Mouse (Mus musculus): Measurements from ENCODE around the gene Neo1.

DNA sequence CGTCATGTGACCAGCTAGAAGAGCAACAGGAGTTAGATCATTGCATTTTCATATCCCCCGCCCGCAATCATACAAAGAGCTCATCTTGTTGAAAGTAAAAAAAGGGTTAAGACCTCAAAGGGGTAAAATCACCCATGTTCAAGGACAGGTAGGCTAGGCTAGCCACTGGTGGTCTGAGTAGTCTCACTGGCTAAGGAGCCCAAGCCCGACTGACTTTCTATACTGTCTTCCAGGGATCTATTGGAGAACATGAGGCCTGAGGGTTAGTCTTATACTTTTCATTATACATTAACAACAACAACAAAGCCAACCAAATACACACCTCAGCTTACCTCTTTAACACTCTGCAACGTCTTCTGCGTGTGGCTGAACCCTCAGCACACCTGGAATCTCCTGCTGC, 160.8 kb downstream of the Neo1 start:
- TF ChIP-seq CTCF (IDR thresholded peaks at IDR 0.05; ENCODE audit: low read depth), result no peak
- TF ChIP-seq EP300 (IDR thresholded peaks at IDR 0.05; ENCODE audit: low read depth), result no peak

All from liver, embryonic 14.5 days (tissue).